ENCODE assay signal across 18 mouse cellular contexts in genomic region chr10:67380174-67380573, GRCm38 (mm10).
"Had no signal": no experiment of that assay in that cellular context is flagged by ENCODE, and none has a peak within 500 bp of the region (broad histone marks: within the 10 kb centered on the region; RNA-seq: fewer than 3 reads in every experiment).

No protein-coding gene starts in this region.

- DNase-seq: liver, postnatal 0 days; lung, adult 2 months; lung, postnatal 14 days; lung, postnatal 36 days; midbrain, embryonic 14.5 days; right cerebral cortex, postnatal 14 days; spleen, adult 18-20 months; thymus, adult 2 months; thymus, postnatal 25 days; thymus, postnatal 4 days had no signal

- H3K9ac ChIP-seq: liver, embryonic 15.5 days; liver, postnatal 0 days; lung, embryonic 15.5 days; midbrain, embryonic 12.5 days; neural tube, embryonic 12.5 days had no signal

- H3K27ac ChIP-seq: liver, embryonic 15.5 days; lung, embryonic 15.5 days; macrophage; midbrain, embryonic 12.5 days; neural tube, embryonic 12.5 days had no signal

- H3K36me3 ChIP-seq: liver, embryonic 15.5 days; lung, embryonic 15.5 days; midbrain, embryonic 12.5 days; neural tube, embryonic 12.5 days had no signal

- H3K4me2 ChIP-seq: liver, embryonic 15.5 days; lung, embryonic 15.5 days; midbrain, embryonic 12.5 days; neural tube, embryonic 12.5 days had no signal

- H3K9me3 ChIP-seq: liver, embryonic 15.5 days; lung, embryonic 15.5 days; midbrain, embryonic 12.5 days; neural tube, embryonic 12.5 days had no signal

- H3K4me3 ChIP-seq: liver, embryonic 15.5 days; lung, embryonic 15.5 days; megakaryocyte, embryonic 14.5 days; midbrain, embryonic 12.5 days; neural tube, embryonic 12.5 days had no signal

- ATAC-seq: liver, postnatal 0 days; lung, postnatal 0 days; midbrain, embryonic 16.5 days had no signal

- H3K4me1 ChIP-seq: liver, embryonic 15.5 days; lung, embryonic 15.5 days; megakaryocyte, embryonic 14.5 days; midbrain, embryonic 12.5 days; neural tube, embryonic 12.5 days had no signal

- H3K27me3 ChIP-seq: liver, embryonic 15.5 days; lung, embryonic 15.5 days; megakaryocyte, embryonic 14.5 days; midbrain, embryonic 12.5 days; neural tube, embryonic 12.5 days had no signal
